Mouse (Mus musculus) heart, postnatal 36 days (tissue): ENCODE data around the gene Gm17027. TPM values are rescaled to one million over a fixed set of nuclear protein-coding genes. Genes with fewer than 3 reads are reported as not detected.
"Not testable (repeated sequence)": the region's sequence is repeated elsewhere in the genome, so short reads cannot be mapped to it uniquely, and the experiment has no call there.

Source experiments
- DNase-seq, 2 experiments: peaks; one replicate each; pipeline ENCODE4 v3.0.0; 2021 to 2022
- intact Hi-C: fragments of 180-260 bp; cut with DNase I; formaldehyde crosslinking; loops from one replicate; pipeline ENCODE4 v1.15.1; 2025
- total RNA-seq, 2 experiments: library from RNA; stranded (reverse); gene quantifications; 2 replicates each; pipeline ENCODE4 v1.2.3; 2021

The Gm17027 gene
- not detected for total RNA-seq

DNA sequence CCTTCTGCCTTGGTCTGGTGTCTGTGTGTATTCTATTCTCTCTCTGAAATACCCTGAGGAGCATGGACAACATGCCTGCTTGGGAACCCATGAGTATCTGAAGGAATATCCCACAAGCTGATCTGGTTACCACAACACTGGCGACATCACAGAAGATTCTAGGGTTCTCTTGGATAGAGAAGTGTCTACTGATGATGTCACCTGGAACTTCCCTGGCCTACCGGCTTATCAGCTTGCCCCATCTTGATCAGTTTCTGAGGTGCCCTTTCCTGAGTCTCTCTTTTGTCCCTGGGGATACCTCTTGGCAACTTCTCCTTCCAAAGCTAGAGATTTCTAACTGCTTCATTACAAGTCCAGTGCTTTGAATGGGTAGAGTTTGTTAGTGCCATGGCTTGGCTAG lies at the start of gene Gm17027:
Gm17027 (minus strand) TSS at position 101 of the 400 bp plus-strand sequence.
- intact Hi-C loops, DNase-seq: not testable (repeated sequence)

DNA sequence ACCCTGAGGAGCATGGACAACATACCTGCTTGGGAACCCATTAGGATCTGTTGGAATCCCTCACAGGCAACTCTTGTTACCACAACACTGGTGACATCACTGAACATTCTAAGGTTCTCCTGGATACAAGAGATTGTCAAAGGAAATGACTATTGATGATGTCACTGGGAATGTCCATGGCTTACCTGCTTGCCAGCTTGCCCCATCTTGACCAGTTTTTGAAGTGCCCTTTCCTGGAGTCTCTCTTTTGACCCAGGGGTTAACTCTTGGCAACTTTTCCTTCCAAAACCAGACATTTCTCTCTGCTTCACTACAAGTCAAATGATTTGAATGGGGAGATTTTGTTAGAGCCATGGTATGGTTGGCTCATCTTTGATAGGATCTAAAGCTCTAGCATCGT lies 28.3 kb upstream of the Gm17027 start, which contains the start of gene Gm3573:
Gm3573 (minus strand) TSS at position 101 of the 400 bp plus-strand sequence.
- intact Hi-C loops, DNase-seq: not testable (repeated sequence)

DNA sequence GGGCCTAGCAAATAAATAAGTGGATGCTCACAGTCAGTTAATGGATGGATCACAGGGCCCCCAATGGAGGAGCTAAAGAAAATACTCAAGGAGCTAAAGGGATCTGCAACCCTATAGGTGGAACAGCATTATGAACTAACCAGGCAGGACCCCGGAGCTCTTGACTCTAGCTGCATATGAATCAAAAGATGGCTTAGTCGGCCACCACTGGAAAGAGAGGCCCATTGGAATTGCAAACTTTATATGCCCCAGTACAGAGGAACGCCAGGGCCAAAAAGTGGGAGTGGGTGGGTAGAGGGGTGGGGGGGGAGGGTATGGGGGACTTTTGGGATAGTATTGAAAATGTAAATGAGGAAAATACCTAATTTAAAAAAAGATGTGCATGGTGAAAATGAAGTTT lies 21.5 kb upstream of the Gm17027 start:
- DNase-seq, intact Hi-C loops: not testable (repeated sequence)

DNA sequence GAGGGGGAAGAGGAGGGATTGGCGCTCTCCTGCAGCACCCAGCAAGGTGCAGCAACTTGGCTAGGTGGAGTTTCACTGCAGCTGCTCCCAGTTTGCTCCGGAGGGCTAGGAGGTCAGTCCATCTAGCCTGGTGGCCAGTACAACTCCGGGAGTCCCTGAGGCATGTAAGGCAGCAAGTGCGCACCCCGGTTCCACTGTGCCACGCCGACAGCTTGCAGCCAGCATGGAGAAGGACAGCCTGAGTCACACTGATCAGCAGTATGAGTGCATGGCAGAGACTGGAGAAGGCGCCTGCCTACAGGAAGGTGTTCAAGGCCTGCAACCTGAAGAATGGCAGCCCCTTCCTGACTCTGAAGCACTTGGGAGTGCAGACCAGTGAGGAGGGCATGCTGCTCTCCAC lies 27.9 kb downstream of the Gm17027 start:
- intact Hi-C loops, DNase-seq: not testable (repeated sequence)

DNA sequence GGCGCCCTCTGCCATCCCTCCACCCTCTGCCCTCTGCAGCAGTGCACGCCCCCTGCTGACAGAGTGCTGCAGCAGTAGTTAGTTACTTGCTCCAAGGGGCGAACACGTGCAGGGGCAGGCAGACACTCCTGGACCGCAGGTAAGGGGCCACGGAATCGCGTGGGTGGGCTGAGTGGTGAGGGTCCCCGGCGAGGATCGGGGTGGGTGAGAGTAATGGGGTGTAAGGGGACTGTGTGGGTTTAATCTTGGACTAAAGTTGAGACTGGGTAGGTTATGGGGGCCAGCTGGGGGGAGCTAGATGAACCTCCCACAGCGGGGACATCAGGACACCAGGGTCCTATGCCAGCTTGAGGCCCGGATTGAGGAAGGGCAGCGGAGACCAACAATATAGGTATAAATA lies 28.6 kb downstream of the Gm17027 start:
- DNase-seq: not testable (repeated sequence)

DNA sequence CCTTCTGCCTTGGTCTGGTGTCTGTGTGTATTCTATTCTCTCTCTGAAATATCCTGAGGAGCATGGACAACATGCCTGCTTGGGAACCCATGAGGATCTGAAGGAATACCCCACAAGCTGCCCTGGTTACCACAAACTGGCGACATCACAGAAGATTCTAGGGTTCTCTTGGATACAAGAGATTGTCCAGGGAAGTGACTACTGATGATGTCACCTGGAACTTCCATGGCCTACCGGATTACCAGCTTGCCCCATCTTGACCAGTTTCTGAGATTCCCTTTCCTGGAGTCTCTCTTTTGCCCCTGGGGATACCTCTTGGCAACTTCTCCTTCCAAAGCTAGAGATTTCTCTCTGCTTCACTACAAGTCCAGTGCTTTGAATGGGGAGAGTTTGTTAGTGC lies 45.2 kb downstream of the Gm17027 start, which contains the start of gene Gm7951:
Gm7951 (minus strand) TSS at position 101 of the 400 bp plus-strand sequence.
- DNase-seq, intact Hi-C loops: not testable (repeated sequence)

More for the DNA sequence above, 28.6 kb downstream of the Gm17027 start:
- intact Hi-C loops: not testable (repeated sequence)

Other genes starting within 250 kb of the Gm17027 start
- not detected for gene 1700049E17Rik1, start 237.7 kb downstream of the Gm17027 start, total RNA-seq
- not detected for gene 1700024B05Rik, start 218.6 kb downstream of the Gm17027 start, total RNA-seq
- not detected for gene Gm6401, start 194.7 kb downstream of the Gm17027 start, total RNA-seq
- not detected for gene Gm3543, start 179.3 kb downstream of the Gm17027 start, total RNA-seq
- not detected for gene Gm7951, start 45.3 kb downstream of the Gm17027 start, total RNA-seq
- not detected for gene Gm3573, start 28.2 kb upstream of the Gm17027 start, total RNA-seq
- not detected for gene Gm17026, start 97.4 kb upstream of the Gm17027 start, total RNA-seq
- not detected for gene Gm9611, start 134.7 kb upstream of the Gm17027 start, total RNA-seq
- gene Gm7995, start 147.6 kb upstream of the Gm17027 start, total RNA-seq: not detected